Mouse (Mus musculus) liver, postnatal 0 days (tissue): ENCODE results near the gene Tcl1b5.
A peak's percentile ranks its signal among the peaks of the same experiment; 100 is the strongest.
"Not testable (repeated sequence)": the region's sequence is repeated elsewhere in the genome, so short reads cannot be mapped to it uniquely, and the experiment has no call there.

Experiments
- CTCF ChIP-seq: sonication (generic); IDR thresholded peaks from 2 replicates; pipeline ENCODE4 v1.5.1; 2016; ENCODE audit warnings: antibody characterized with exemption, low read depth
- EP300 ChIP-seq: IDR thresholded peaks from 2 replicates; pipeline ENCODE4 v1.6.1; 2016; ENCODE audit warnings: antibody characterized with exemption, low read depth, mild to moderate bottlenecking

DNA sequence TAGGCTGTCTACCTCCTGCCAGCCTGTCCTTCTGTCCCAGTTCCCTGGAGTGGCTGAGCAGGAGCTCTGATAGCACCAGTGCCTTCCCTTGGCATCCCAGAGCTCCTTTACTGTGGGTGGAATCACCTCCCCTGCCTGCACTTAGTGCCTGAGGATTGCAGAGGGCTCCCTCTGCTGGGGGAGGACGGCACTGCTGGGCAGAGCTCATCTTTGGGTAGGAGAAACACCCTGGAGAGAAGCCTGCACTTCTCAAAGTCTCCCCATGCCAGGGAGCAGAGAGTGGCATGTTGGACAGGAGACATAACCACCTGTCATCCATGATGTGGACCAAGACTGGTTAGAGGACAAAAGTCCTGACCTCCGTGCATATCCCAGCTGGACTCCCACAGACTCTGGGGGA, 12.8 kb downstream of the Tcl1b5 start:
- peak; percentile 54 for TF ChIP-seq CTCF
- not testable (repeated sequence) for TF ChIP-seq EP300
